Mouse (Mus musculus) spleen, postnatal 14 days (tissue): Measurements from ENCODE around the gene Il11ra1.
"Not testable (repeated sequence)": the region's sequence is repeated elsewhere in the genome, so short reads cannot be mapped to it uniquely, and the experiment has no call there.

ENCODE experiments used
- DNase-seq, 2 experiments: peaks; one replicate each; pipeline ENCODE4 v3.0.0; 2021 to 2022; ENCODE audit warnings: low spot score in 2 of 2

The Il11ra1 gene

GRCm38 (mm10) chr4:41781748-41782485 is 82.1 kb downstream of the Il11ra1 start:
- not testable (repeated sequence) for DNase-seq

GRCm38 (mm10) chr4:41782711-41783110 is 82.9 kb downstream of the Il11ra1 start:
- DNase-seq, result not testable (repeated sequence)

DNA sequence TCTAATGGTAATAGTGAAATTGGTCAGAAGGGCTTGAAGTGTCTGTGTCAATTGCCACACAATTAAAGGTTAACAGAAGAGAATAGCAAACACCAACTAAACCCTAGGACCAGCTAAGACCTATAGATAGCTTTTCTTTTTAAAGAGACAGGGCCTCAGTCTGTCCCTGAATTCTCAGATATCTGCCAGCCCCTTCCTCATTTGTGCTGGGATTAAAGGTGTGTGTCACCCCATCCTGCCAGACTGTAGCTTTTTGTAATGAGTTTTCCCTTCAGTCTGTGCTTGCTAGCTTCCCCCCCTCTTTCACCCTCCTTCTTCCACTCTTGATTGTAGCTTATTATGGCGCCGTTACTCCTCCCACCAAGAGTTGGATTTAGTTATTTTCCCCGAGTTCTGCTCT is 83.4 kb downstream of the Il11ra1 start:
- not testable (repeated sequence) for DNase-seq
